Mouse (Mus musculus) stomach, postnatal 0 days (tissue): ENCODE results near the gene Ncapd3.

Experiments
- CTCF ChIP-seq: IDR thresholded peaks from 2 replicates; pipeline ENCODE4 v1.5.1; 2016; ENCODE audit warnings: antibody characterized with exemption, low read depth, mild to moderate bottlenecking, moderate library complexity
- EP300 ChIP-seq: optimal IDR thresholded peaks from 2 replicates; pipeline ENCODE3; 2016; ENCODE audit warnings: antibody characterized with exemption

- TF ChIP-seq CTCF: no peak
- TF ChIP-seq EP300: no peak
Measured at GRCm38 (mm10) chr9:27122076-27122475, 92.1 kb downstream of the Ncapd3 start.
